Mouse (Mus musculus) limb, embryonic 14.5 days (tissue): ENCODE results near the gene Krtap1-3. TPM values are rescaled to one million over a fixed set of nuclear protein-coding genes. Genes with fewer than 3 reads are reported as not detected.

Source experiments
- ATAC-seq: fragments of 200-750 bp; cut with Nextera tagmentation; 2 replicates; pipeline ENCODE4 v1.8.0; 2017; ENCODE audit warnings: low read depth, moderate number of reproducible peaks, moderate TSS enrichment; ENCODE audit not compliant: low FRiP score
- DNase-seq: peaks from one replicate; pipeline ENCODE4 v3.0.0-alpha.2; 2015; ENCODE audit warnings: low spot score
- H3K27ac ChIP-seq: fragments of 300-500 bp; sonication (generic); replicated peaks from 2 replicates; pipeline ENCODE4 v1.5.1; 2014; ENCODE audit warnings: low read depth, mild to moderate bottlenecking, low read length, moderate library complexity, mixed read lengths
- H3K27me3 ChIP-seq: fragments of 300-500 bp; sonication (generic); 2 replicates; pipeline ENCODE4 v1.6.1; 2014; ENCODE audit warnings: low read length, mixed read lengths; ENCODE audit not compliant: control insufficient read depth, insufficient read depth
- H3K36me3 ChIP-seq: fragments of 300-500 bp; sonication (generic); 2 replicates; pipeline ENCODE4 v1.6.1; 2014; ENCODE audit warnings: mild to moderate bottlenecking, low read length, moderate library complexity, mixed read lengths; ENCODE audit not compliant: control insufficient read depth, insufficient read depth
- H3K4me1 ChIP-seq: fragments of 300-500 bp; sonication (generic); 2 replicates; pipeline ENCODE4 v1.6.1; 2014; ENCODE audit warnings: antibody characterized with exemption, low read length, mixed read lengths; ENCODE audit not compliant: control insufficient read depth, insufficient read depth
- H3K4me2 ChIP-seq: fragments of 300-500 bp; sonication (generic); replicated peaks from 2 replicates; pipeline ENCODE4 v1.6.1; 2014; ENCODE audit warnings: low read depth, mild to moderate bottlenecking, low read length, moderate library complexity; ENCODE audit not compliant: severe bottlenecking
- H3K4me3 ChIP-seq: fragments of 300-500 bp; sonication (generic); replicated peaks from 2 replicates; pipeline ENCODE4 v1.5.1; 2014; ENCODE audit warnings: low read length
- H3K9ac ChIP-seq: fragments of 300-500 bp; sonication (generic); 2 replicates; pipeline ENCODE4 v1.6.1; 2014; ENCODE audit warnings: mild to moderate bottlenecking, low read depth, low read length, moderate library complexity; ENCODE audit not compliant: severe bottlenecking
- H3K9me3 ChIP-seq: fragments of 300-500 bp; sonication (generic); 2 replicates; pipeline ENCODE4 v1.6.1; 2016; ENCODE audit warnings: low read length; ENCODE audit not compliant: control insufficient read depth
- POLR2A ChIP-seq: fragments of 200-500 bp; IDR thresholded peaks from 2 replicates; pipeline ENCODE4 v1.8.0; 2012; ENCODE audit warnings: inconsistent platforms, mild to moderate bottlenecking, moderate library complexity, borderline replicate concordance; ENCODE audit not compliant: insufficient read depth, insufficient read length; ENCODE audit errors: extremely low read depth
- WGBS: fragments of 180-500 bp; shearing (Covaris S2); extraction: QIAGEN DNeasy Blood & Tissue Kit; methylation state at CpG from one replicate; pipeline ENCODE4 v1.1.7; 2014; 5-methylcytosine and 5-hydroxymethylcytosine counted together
- polyA plus RNA-seq, 2 experiments: library from polyadenylated mRNA; depleted of rRNA in 1 of 2; stranded (reverse) in 1 of 2; unstranded in 1 of 2; fragments of >200 nt; fragmentation: Nextera tagmentation in 1 of 2; extraction: Ambion mirVana in 1 of 2; gene quantifications; 2 replicates each; pipeline versions ENCODE4 v1.2.1 to v1.2.3; 2012 to 2014

Gene Krtap1-3
- polyA plus RNA-seq (2012; rRNA removed) = not detected in 2 replicates
- polyA plus RNA-seq (2014; fragmentation: Nextera tagmentation; extraction: Ambion mirVana) = not detected in 2 replicates

GRCm38 (mm10) chr11:99590981-99591380, at the start of gene Krtap1-3:
Gene Krtap1-3, minus strand, starts transcription at chr11:99591339.
- Histone ChIP-seq H3K27me3 (no peaks in the 10 kb centered on the region), H3K4me2 (no peak within 1 kb of the TSS), H3K27ac (no peak within 1 kb of the TSS), H3K4me3 (no peak within 1 kb of the TSS), H3K9me3 (no peaks in the 10 kb centered on the region), H3K4me1 (no peaks in the 10 kb centered on the region), H3K9ac (no peak within 1 kb of the TSS), H3K36me3 (no peaks in the 10 kb centered on the region)
- ATAC-seq = no peak
- no peak for TF ChIP-seq POLR2A
- no peak for DNase-seq
- WGBS = 46% methylated on average over 3 of the region's 6 CpGs

DNA sequence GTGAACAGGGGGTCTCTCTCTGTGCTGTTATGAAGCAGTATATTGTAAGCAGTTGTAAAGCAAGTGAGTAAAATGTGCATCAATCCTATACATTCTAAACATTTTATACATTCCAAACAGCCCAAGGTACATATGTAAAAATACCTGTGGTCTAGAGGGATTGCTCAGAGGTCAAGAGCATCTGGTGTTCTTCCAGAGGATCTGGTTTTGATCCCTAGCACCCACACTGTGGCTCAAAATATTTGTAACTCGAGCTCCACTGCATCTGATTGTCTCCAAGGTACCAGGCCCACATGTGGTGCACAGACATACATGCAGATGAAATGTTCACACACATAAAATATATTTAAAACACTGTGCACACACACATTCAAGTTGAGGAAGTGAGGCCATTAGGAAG, 49.8 kb upstream of the Krtap1-3 start:
- Histone ChIP-seq H3K4me1 (no peaks in the 10 kb centered on the region), H3K9ac (no peak overlapping the region), H3K4me2 (no peak overlapping the region), H3K9me3 (no peaks in the 10 kb centered on the region), H3K27me3 (no peaks in the 10 kb centered on the region), H3K27ac (no peak overlapping the region), H3K36me3 (no peaks in the 10 kb centered on the region), H3K4me3 (no peak overlapping the region)
- ATAC-seq = no peak
- DNase-seq = peak; percentile 8
- 8% methylated on average over 1 of the region's 1 CpGs for WGBS
- TF ChIP-seq POLR2A = no peak

- Histone ChIP-seq H3K4me1 (no peaks in the 10 kb centered on the region), H3K4me2 (no peak overlapping the region), H3K27me3 (no peaks in the 10 kb centered on the region), H3K27ac (no peak overlapping the region), H3K9ac (no peak overlapping the region), H3K36me3 (no peaks in the 10 kb centered on the region), H3K9me3 (no peaks in the 10 kb centered on the region), H3K4me3 (no peak overlapping the region)
- TF ChIP-seq POLR2A = no peak
- WGBS = 57% methylated on average over 1 of the region's 1 CpGs
- no peak for ATAC-seq
- peak; percentile 31 for DNase-seq
Observed at GRCm38 (mm10) chr11:99637086-99637485, 45.9 kb upstream of the Krtap1-3 start.

DNA sequence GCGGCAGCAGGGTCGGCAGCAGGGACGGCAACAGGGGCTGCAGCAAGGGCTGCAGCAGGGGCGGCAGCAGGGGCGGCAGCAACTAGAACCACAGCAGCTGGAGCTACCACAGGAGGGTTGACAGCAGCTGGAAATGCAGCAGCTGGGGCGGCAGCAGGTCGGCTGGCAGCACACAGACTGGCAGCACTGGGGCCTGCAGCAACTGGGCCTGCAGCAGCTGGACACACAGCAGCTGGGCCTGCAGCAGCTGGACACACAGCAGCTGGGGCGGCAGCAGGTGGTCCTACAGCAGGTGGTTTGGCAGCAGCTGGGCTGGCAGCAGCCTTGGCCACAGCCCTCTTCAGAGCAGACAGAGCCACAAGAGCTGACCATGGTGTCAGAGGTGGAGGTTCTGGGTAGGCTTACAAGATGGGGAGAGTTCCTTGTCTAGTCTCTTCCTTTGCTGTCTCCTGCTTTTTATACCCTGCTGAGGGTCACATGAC, 43.6 kb upstream of the Krtap1-3 start, which contains the start of gene Krtap4-2:
Gene Krtap4-2, minus strand, starts transcription at position 432 of the 482 bp plus-strand sequence.
- H3K4me3 ChIP-seq = no peak within 1 kb of the TSS
- no peaks in the 10 kb centered on the region for H3K4me1 ChIP-seq
- H3K27me3 ChIP-seq = no peaks in the 10 kb centered on the region
- no peaks in the 10 kb centered on the region for H3K9me3 ChIP-seq
- no peak within 1 kb of the TSS for H3K4me2 ChIP-seq
- 17% methylated on average over 7 of the region's 8 CpGs for WGBS
- ATAC-seq (no peak), DNase-seq (no peak)
- H3K27ac ChIP-seq = no peak within 1 kb of the TSS
- H3K36me3 ChIP-seq = no peaks in the 10 kb centered on the region
- no peak for TF ChIP-seq POLR2A
- no peak within 1 kb of the TSS for H3K9ac ChIP-seq

- WGBS = 68% methylated on average over 2 of the region's 2 CpGs
- Histone ChIP-seq H3K27ac (no peak overlapping the region), H3K27me3 (no peaks in the 10 kb centered on the region), H3K9ac (no peak overlapping the region), H3K36me3 (no peaks in the 10 kb centered on the region), H3K4me2 (no peak overlapping the region), H3K9me3 (no peaks in the 10 kb centered on the region), H3K4me3 (no peak overlapping the region), H3K4me1 (no peaks in the 10 kb centered on the region)
- TF ChIP-seq POLR2A = no peak
- no peak for DNase-seq
- no peak for ATAC-seq
Observed at GRCm38 (mm10) chr11:99633293-99633692, 42.2 kb upstream of the Krtap1-3 start.
